Mouse (Mus musculus): ENCODE measurements around the gene Gm20547. TPM values are rescaled to one million over a fixed set of nuclear protein-coding genes. Genes with fewer than 3 reads are reported as not detected.
A peak's percentile ranks its signal among the peaks of the same experiment; 100 is the strongest.

Gene Gm20547
- not detected in 2 replicates for polyA plus RNA-seq (2014; fragmentation: Nextera tagmentation; extraction: Ambion mirVana)

DNA sequence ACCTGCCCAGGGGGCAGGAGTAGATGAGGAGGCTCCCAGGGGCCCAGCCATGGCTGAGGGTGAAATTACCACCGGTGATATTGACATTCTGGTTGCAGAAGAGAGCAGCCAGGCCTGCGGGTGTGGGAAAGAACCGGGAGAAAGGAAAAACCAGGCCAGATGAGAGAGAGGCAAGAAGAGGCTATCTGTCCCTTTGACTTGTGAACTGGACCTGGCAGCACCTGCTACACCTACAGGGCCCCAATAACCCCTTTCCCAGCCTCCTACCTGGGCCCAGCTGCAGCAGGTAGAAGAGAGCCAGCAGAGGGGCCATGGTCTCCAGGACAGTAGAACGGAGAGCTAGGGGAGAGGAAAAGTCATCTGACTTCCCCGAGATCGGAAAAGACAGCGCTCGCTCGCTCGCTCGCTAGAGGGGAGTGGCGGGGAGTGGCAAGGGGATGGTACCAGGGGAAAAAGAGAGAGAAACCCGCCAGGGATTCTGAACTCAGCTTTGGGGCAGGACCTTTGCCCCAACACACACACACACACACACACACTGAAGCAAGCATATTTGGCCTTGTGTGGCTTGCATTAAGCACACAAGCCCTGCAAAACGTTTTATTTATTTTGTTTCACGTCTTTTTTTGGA, at the start of gene Gm20547:
Gene Gm20547 (minus strand): TSS at position 360 of the 628 bp plus-strand sequence.
- H3K27ac ChIP-seq (replicated peaks; ENCODE audit: low read depth, low read length): no peak within 1 kb of the TSS
- no peaks in the 10 kb centered on the region for H3K36me3 ChIP-seq (ENCODE audit: control insufficient read depth, insufficient read depth, low read length)
- peak within 1 kb of the TSS; percentile 37 for H3K4me2 ChIP-seq (ENCODE audit: low read depth, low read length)
- ATAC-seq (ENCODE audit: low read depth) (no peak), DNase-seq (ENCODE audit: low spot score) (no peak)
- peak within 1 kb of the TSS; percentile 49; the same call in 1 of the 2 replicates for H3K9ac ChIP-seq (ENCODE audit: low read depth, low read length)
- no peaks in the 10 kb centered on the region for H3K9me3 ChIP-seq (ENCODE audit: control insufficient read depth, low read length)
- H3K4me1 ChIP-seq (ENCODE audit: control insufficient read depth, insufficient read depth, low read length): peaks cover 13% of the 10 kb centered on the region; the same call in 1 of the 2 replicates
- H3K4me3 ChIP-seq (ENCODE audit: low read depth, low read length): peak within 1 kb of the TSS; percentile 17; the same call in 1 of the 2 replicates
- no peaks in the 10 kb centered on the region for H3K27me3 ChIP-seq (replicated peaks; ENCODE audit: control insufficient read depth, insufficient read depth, low read length)
- WGBS: 5% methylated on average over 15 of the region's 15 CpGs

DNA sequence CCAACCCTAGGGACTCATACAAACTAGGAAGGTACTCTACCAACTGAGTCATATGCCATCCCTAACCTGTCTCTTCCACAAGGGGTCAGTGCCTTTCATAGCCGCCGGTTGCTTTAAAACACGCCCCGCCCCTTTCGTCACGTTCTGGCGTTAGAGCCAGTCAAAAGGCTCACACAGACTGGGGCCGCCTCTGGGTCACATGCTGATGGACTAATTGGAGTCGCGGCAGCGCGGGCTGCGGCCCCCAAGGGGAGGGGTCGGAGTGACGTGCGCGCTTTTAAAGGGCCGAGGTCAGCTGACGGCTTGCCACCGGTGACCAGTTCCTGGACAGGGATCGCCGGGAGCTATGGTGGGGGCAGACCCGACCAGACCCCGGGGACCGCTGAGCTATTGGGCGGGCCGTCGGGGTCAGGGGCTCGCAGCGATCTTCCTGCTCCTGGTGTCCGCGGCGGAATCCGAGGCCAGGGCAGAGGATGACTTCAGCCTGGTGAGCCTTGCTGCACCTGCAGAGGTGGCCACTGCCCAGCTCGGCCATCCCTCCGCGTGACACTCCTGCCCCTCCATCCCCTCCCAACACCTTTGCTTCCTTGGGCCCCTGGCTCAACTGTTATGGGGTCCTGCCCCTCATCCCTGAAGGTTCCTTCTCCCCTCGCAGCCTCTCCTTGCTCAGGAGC, 49.4 kb upstream of the Gm20547 start, which contains the start of gene Neu1:
Gene Neu1 (plus strand): TSS at position 193 of the 674 bp plus-strand sequence.
- Histone ChIP-seq H3K9ac (ENCODE audit: low read depth, low read length) (peak within 1 kb of the TSS; percentile 81), H3K4me3 (ENCODE audit: low read depth, low read length) (peak within 1 kb of the TSS; percentile 71), H3K27ac (replicated peaks; ENCODE audit: low read depth, low read length) (no peak within 1 kb of the TSS), H3K36me3 (ENCODE audit: control insufficient read depth, insufficient read depth, low read length) (peaks cover 5% of the 10 kb centered on the region; the same call in 1 of the 2 replicates), H3K9me3 (ENCODE audit: control insufficient read depth, low read length) (no peaks in the 10 kb centered on the region), H3K4me2 (ENCODE audit: low read depth, low read length) (peak within 1 kb of the TSS; percentile 72), H3K27me3 (replicated peaks; ENCODE audit: control insufficient read depth, insufficient read depth, low read length) (no peaks in the 10 kb centered on the region), H3K4me1 (ENCODE audit: control insufficient read depth, insufficient read depth, low read length) (peaks cover 7% of the 10 kb centered on the region)
- 1% methylated on average over 31 of the region's 38 CpGs for WGBS
- DNase-seq (ENCODE audit: low spot score): peak; percentile 99
- ATAC-seq (ENCODE audit: low read depth): peak; percentile 98

GRCm38 (mm10) chr17:34928841-34929240, 47.0 kb upstream of the Gm20547 start:
- WGBS: 55% methylated on average over 4 of the region's 4 CpGs
- Histone ChIP-seq H3K4me3 (ENCODE audit: low read depth, low read length) (no peak overlapping the region), H3K27me3 (replicated peaks; ENCODE audit: control insufficient read depth, insufficient read depth, low read length) (no peaks in the 10 kb centered on the region), H3K9me3 (ENCODE audit: control insufficient read depth, low read length) (no peaks in the 10 kb centered on the region), H3K4me2 (ENCODE audit: low read depth, low read length) (no peak overlapping the region), H3K36me3 (ENCODE audit: control insufficient read depth, insufficient read depth, low read length) (no peaks in the 10 kb centered on the region), H3K4me1 (ENCODE audit: control insufficient read depth, insufficient read depth, low read length) (peaks cover 7% of the 10 kb centered on the region), H3K9ac (ENCODE audit: low read depth, low read length) (no peak overlapping the region), H3K27ac (replicated peaks; ENCODE audit: low read depth, low read length) (no peak overlapping the region)
- ATAC-seq (ENCODE audit: low read depth) (no peak), DNase-seq (ENCODE audit: low spot score) (no peak)

DNA sequence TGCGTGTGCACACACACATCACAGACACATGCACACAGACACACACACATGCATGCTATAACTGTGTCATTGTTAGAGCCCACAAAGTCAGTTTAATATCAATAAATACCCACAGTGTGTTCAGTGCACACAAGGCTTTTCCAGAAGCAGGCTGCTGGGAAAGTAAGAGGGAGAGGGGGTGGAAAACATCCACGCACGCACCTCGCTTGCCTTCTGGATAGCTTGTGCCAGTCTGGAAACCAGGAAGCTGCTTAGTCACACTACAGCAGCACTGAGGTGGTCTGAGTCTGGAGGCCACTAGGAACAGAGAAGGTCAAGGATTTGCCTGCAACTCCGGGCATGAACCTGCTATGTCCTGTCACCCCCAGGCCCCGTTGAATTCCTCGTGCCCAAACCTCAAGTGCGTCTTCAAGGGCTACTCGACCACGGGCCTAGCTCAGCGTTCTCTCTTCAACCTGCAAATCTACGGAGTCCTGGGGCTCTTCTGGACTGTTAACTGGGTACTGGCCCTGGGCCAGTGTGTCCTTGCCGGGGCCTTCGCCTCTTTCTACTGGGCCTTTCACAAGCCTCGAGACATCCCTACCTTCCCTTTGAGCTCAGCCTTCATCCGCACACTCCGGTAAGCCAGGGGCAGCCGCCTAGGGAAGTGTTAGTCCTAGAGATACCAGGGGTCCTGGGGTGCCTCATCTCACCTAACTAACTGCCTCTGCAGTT, 45.6 kb upstream of the Gm20547 start:
- no peak overlapping the region for H3K4me2 ChIP-seq (ENCODE audit: low read depth, low read length)

DNA sequence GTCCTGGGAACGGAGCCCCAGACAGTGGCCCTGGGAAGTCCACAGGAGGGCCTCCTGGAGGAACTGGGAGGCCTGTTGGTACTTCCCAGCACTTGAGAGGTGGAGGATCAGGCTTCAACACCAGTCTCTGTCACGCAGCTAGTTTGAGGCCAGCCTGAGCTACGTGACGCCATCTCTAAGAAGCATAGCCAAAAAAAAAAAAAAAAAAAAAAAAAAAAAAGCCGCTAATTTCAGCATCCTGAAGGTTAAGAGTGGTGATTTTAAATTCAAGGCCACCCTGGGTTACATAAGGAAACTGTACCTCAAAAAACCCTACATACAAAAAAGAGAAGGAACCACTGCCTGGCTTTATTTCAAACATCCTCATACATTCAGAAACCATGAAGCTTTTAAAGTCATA, 42.4 kb upstream of the Gm20547 start:
- Histone ChIP-seq H3K27me3 (replicated peaks; ENCODE audit: control insufficient read depth, insufficient read depth, low read length) (no peaks in the 10 kb centered on the region), H3K4me2 (ENCODE audit: low read depth, low read length) (no peak overlapping the region), H3K9ac (ENCODE audit: low read depth, low read length) (no peak overlapping the region), H3K36me3 (ENCODE audit: control insufficient read depth, insufficient read depth, low read length) (no peaks in the 10 kb centered on the region), H3K27ac (replicated peaks; ENCODE audit: low read depth, low read length) (no peak overlapping the region), H3K4me1 (ENCODE audit: control insufficient read depth, insufficient read depth, low read length) (no peaks in the 10 kb centered on the region), H3K9me3 (ENCODE audit: control insufficient read depth, low read length) (no peaks in the 10 kb centered on the region), H3K4me3 (ENCODE audit: low read depth, low read length) (no peak overlapping the region)
- ATAC-seq (ENCODE audit: low read depth): no peak
- 71% methylated on average over 5 of the region's 5 CpGs for WGBS
- no peak for DNase-seq (ENCODE audit: low spot score)

More for the DNA sequence above, 45.6 kb upstream of the Gm20547 start:
- Histone ChIP-seq H3K9ac (ENCODE audit: low read depth, low read length) (no peak overlapping the region), H3K27me3 (replicated peaks; ENCODE audit: control insufficient read depth, insufficient read depth, low read length) (no peaks in the 10 kb centered on the region), H3K36me3 (ENCODE audit: control insufficient read depth, insufficient read depth, low read length) (no peaks in the 10 kb centered on the region), H3K9me3 (ENCODE audit: control insufficient read depth, low read length) (no peaks in the 10 kb centered on the region), H3K4me3 (ENCODE audit: low read depth, low read length) (no peak overlapping the region), H3K4me1 (ENCODE audit: control insufficient read depth, insufficient read depth, low read length) (peaks cover 7% of the 10 kb centered on the region), H3K27ac (replicated peaks; ENCODE audit: low read depth, low read length) (no peak overlapping the region)
- no peak for DNase-seq (ENCODE audit: low spot score)
- no peak for ATAC-seq (ENCODE audit: low read depth)
- WGBS: 86% methylated on average over 18 of the region's 18 CpGs

GRCm38 (mm10) chr17:34922939-34923338, 41.1 kb upstream of the Gm20547 start:
- Histone ChIP-seq H3K9me3 (ENCODE audit: control insufficient read depth, low read length) (no peaks in the 10 kb centered on the region), H3K9ac (ENCODE audit: low read depth, low read length) (no peak overlapping the region), H3K27ac (replicated peaks; ENCODE audit: low read depth, low read length) (no peak overlapping the region), H3K27me3 (replicated peaks; ENCODE audit: control insufficient read depth, insufficient read depth, low read length) (no peaks in the 10 kb centered on the region), H3K36me3 (ENCODE audit: control insufficient read depth, insufficient read depth, low read length) (no peaks in the 10 kb centered on the region), H3K4me1 (ENCODE audit: control insufficient read depth, insufficient read depth, low read length) (no peaks in the 10 kb centered on the region), H3K4me3 (ENCODE audit: low read depth, low read length) (no peak overlapping the region), H3K4me2 (ENCODE audit: low read depth, low read length) (no peak overlapping the region)
- no peak for DNase-seq (ENCODE audit: low spot score)
- 52% methylated on average over 6 of the region's 6 CpGs for WGBS
- no peak for ATAC-seq (ENCODE audit: low read depth)

- no peak overlapping the region for H3K4me2 ChIP-seq (ENCODE audit: low read depth, low read length)
- no peaks in the 10 kb centered on the region for H3K27me3 ChIP-seq (replicated peaks; ENCODE audit: control insufficient read depth, insufficient read depth, low read length)
- peaks cover 20% of the 10 kb centered on the region for H3K36me3 ChIP-seq (ENCODE audit: control insufficient read depth, insufficient read depth, low read length)
- no peak for DNase-seq (ENCODE audit: low spot score)
- no peak overlapping the region for H3K9ac ChIP-seq (ENCODE audit: low read depth, low read length)
- H3K4me1 ChIP-seq (ENCODE audit: control insufficient read depth, insufficient read depth, low read length): no peaks in the 10 kb centered on the region
- ATAC-seq (ENCODE audit: low read depth): no peak
- H3K9me3 ChIP-seq (ENCODE audit: control insufficient read depth, low read length): no peaks in the 10 kb centered on the region
- no peak overlapping the region for H3K27ac ChIP-seq (replicated peaks; ENCODE audit: low read depth, low read length)
- 73% methylated on average over 9 of the region's 9 CpGs for WGBS
- H3K4me3 ChIP-seq (ENCODE audit: low read depth, low read length): no peak overlapping the region
Observed at GRCm38 (mm10) chr17:34917188-34917587, 35.3 kb upstream of the Gm20547 start.

DNA sequence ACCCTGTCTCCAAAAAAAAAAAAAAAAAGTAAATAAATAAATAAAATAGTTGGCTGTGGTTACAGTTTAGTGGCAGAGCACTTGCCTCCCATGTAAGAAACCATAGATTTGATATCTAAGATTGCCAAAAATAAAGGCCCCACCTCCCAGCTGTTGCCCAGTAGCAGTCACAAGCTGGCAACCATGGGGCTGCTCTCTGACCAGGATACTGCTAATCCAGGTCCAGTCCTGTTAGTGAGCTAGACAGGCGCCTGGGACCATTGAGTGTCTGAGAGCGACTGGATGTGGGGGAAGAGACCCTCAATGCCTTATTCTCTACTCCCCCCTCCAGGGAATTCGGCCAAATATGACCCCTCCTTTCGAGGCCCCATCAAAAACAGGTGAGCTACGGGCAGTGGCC, 34.5 kb upstream of the Gm20547 start:
- no peak for DNase-seq (ENCODE audit: low spot score)
- 85% methylated on average over 5 of the region's 5 CpGs for WGBS
- H3K4me2 ChIP-seq (ENCODE audit: low read depth, low read length): no peak overlapping the region

More for the DNA sequence above, 34.5 kb upstream of the Gm20547 start:
- H3K9me3 ChIP-seq (ENCODE audit: control insufficient read depth, low read length): no peaks in the 10 kb centered on the region
- no peaks in the 10 kb centered on the region for H3K27me3 ChIP-seq (replicated peaks; ENCODE audit: control insufficient read depth, insufficient read depth, low read length)
- no peak for ATAC-seq (ENCODE audit: low read depth)
- no peak overlapping the region for H3K4me3 ChIP-seq (ENCODE audit: low read depth, low read length)
- H3K4me1 ChIP-seq (ENCODE audit: control insufficient read depth, insufficient read depth, low read length): no peaks in the 10 kb centered on the region
- H3K9ac ChIP-seq (ENCODE audit: low read depth, low read length): no peak overlapping the region
- H3K36me3 ChIP-seq (ENCODE audit: control insufficient read depth, insufficient read depth, low read length): peaks cover 28% of the 10 kb centered on the region
- no peak overlapping the region for H3K27ac ChIP-seq (replicated peaks; ENCODE audit: low read depth, low read length)

All from embryonic facial prominence, embryonic 14.5 days (tissue).